Mouse (Mus musculus) testis, postnatal 14 days (tissue): ENCODE measurements around the gene Ydjc.
"Not testable (repeated sequence)": the region's sequence is repeated elsewhere in the genome, so short reads cannot be mapped to it uniquely, and the experiment has no call there.

Experiments
- DNase-seq: peaks from one replicate; pipeline ENCODE4 v3.0.0; 2021; ENCODE audit warnings: low spot score

Ydjc gene

GRCm38 (mm10) chr16:17154346-17154745 is 9.9 kb downstream of the Ydjc start:
- no peak for DNase-seq

- DNase-seq = not testable (repeated sequence)
Observed at GRCm38 (mm10) chr16:17165478-17165877, 21.1 kb downstream of the Ydjc start.

- DNase-seq = no peak
Observed at GRCm38 (mm10) chr16:17167179-17167578, 22.8 kb downstream of the Ydjc start.

DNA sequence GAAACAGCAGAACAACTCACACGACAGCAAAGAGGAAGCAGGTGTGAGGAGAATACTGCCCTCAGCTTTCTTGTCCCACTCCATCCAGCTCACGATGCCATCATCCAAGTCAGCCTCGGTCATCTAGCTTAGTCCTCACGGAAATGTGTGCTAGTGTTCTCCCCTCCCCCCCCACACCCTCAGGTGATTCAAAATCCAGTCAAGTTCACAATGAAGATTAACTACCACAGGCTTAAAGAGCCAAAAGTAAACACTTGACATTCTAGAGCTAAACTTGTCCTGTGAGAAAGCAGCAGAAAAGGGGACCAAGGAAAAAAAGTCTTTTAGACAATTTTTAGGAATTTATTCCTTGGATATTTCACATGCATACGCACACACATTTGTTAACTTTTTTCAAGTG is 23.6 kb downstream of the Ydjc start:
- no peak for DNase-seq

GRCm38 (mm10) chr16:17175765-17176164 is 31.3 kb downstream of the Ydjc start:
- no peak for DNase-seq

GRCm38 (mm10) chr16:17177623-17178170 is 33.3 kb downstream of the Ydjc start:
- no peak for DNase-seq

- no peak for DNase-seq
Observed at GRCm38 (mm10) chr16:17179706-17180105, 35.3 kb downstream of the Ydjc start.

DNA sequence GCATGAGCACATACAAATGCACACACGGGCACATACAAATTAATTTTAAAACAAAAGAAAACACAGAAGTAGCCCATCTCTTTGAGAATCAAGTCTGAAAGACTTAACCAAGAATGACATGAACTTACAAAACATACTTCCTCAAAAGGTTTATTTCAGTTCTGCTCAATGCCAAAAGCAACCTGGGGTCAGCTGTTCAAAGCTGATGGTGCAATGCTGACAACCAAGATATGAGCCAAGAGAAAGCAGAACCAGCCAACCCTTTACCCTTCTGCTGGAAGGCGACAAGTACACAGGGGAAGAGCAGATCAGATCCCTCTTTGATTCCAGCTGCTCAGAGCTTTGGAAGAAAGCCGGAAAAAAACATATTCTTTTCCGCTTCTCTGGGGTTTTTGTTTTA is 37.0 kb downstream of the Ydjc start:
- no peak for DNase-seq

DNA sequence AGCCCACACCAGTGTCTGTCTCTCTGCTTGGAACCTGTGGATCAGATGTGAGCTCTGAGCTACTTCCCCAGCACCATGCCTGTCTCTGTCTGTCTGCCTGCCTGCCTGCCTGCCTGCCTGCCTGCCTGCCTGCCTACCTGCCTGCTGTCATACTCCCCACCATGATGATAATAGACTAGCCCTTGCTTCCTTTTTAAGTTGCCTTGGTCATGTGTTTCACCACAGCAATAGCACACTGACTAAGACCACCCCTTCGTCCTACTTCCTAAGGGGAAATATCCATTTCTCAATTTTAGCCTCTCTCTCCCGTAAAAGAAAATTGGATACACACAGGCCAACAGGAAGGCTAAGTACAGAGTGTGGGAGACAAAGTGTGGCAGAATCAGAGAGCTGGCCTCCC is 37.7 kb downstream of the Ydjc start:
- DNase-seq = no peak

DNA sequence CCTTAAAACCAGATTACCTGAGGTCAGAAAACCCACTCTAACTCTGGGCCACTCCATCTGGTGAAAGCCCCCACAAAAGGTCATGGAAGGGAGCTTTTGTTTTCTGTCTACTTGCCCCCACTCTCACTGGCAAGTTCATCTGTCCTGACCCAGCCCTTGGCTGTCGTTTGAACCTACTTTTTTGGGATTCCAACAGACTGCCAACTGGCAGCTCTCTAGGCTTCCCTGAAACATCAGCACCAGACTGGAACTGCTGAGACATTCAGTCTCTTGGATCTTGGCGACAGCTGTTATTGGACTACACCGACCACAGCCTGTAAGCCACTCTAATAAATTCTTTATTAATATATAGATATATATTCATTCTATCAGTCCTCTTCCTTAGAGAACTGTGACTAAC is 38.6 kb downstream of the Ydjc start:
- no peak for DNase-seq

- DNase-seq = no peak
Observed at GRCm38 (mm10) chr16:17185475-17185874, 41.1 kb downstream of the Ydjc start.

DNA sequence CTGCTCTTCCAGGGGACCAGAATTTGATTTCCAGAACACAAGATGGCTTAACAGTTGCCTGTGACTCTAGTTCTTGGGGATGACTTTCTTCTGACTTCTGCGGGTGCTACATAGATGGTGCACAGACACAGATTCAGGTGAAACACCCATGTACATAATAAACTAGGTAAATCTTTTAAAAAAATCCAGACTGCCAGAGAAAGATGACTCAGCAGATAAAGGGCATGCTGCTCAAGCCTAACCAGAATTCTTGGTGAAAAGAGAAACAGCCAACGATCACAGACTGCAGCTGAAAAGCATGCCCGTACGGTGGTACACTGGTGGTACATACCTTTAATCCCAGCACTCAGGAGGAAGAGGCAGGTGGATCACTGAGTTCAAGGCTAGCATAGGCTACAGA is 49.4 kb downstream of the Ydjc start:
- no peak for DNase-seq

DNA sequence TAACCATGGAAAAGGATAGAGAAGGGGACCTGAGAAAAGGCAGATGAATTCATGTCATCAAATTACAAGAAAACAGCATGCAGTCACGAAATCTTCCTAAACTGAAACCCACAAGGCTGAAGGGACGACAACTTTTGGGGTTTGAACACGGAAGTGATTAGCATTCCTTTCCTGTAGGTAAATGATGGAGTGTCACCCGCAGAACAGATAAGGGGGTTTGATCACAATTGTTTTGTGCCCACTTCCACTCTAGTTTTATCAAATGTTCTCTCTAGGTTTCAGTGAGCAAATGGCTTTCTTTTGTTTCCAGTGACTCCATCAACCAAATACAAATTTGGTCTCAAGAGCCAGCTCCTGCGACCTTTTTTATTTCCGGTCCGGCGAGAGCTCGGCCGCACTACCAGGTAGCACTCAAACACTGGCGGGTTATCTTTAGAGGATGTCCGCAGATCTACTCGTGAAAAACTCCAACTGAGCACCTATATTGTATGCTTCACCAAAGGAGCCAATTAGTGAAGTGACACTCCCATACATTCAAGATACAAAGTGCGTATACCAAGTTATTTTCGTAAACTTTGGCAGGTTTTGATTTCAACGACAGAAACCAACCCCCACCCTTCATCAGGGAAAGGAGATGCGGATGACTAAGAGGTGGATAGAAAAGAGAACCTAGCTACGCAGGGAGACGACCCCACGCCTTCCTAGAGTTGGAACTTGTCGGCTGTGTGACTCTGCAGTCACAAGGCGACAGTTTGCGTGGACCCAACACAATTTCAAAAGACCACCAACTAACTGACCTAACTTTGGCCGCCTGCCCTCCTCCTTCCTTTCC is 55.9 kb downstream of the Ydjc start:
- DNase-seq = no peak

DNA sequence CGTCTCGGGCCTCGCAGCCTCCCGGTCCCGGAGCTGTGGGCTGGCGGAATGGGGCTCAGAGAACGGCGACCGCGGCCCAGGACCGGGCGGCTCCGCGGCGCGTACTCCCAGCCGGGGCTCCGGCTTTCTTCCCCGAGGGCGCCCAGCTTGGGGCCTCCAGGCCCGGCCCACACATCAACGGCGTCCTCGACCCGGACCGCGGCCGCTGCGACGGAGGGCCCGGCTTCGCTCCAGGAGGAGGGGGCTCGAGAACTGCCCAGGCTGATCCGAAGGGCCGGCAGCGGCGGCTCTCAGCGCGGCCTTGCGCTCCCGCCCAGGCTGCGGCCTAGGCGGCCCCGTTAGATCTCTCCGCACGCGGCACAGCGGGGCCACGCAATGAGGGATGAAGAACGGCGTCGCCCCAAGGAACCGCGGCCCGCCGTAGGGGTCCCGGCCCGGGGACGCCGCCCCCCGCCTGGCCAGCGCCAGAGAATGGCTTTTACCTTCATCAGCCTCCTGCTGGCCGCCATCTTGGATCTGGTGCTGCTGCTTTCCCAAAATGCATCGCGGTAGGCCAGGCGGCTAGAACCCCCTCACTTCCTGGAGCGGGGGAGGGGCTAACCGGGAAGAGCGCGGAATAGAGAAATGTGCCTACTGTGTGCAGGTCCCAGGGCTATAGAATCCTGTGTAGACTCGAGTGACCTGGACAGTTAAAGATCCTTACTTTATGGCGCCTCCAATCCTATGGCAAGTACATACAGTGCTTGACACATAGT is 56.7 kb downstream of the Ydjc start:
- DNase-seq = peak; percentile 91

DNA sequence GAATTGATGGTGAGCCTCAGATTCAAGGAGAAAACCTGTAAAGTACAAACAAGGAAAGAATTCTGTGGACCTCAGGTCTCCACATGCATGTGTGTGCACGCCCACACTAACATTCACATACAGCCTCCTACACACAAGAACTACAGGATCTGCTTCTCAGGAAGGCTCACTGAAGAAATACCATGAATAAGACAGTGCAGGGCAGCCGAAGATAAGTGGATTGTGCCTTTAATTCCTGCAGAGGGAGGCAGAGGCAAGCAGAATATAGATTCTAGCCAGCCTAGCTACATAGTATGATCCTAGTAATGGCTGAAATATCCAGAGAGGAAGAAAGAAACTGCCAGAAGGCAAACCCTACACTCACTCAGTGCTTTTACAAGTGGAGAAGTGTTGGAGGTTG is 57.6 kb downstream of the Ydjc start:
- DNase-seq = no peak

DNA sequence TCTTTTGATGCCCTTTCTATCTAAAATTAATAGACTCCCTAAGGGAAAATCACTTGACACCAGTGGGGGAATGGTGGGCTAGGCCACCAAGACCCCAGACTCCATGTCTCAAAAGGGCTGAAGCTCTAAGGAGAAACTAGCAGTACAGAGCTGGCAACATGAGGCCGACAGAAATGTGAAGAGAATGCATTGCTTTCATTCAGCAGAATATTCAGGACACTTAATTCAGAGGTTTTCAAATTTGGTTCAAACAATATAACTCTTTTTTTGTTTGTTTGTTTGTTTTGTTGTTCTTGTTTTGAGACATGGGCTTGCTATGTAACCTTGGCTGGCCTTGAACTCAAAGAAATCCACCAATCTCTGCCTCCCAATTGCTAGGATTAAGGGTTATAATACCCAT is 58.1 kb downstream of the Ydjc start, which contains the start of gene Ube2l3:
Gene Ube2l3 (minus strand): TSS at position 101 of the 400 bp plus-strand sequence.
- no peak for DNase-seq

DNA sequence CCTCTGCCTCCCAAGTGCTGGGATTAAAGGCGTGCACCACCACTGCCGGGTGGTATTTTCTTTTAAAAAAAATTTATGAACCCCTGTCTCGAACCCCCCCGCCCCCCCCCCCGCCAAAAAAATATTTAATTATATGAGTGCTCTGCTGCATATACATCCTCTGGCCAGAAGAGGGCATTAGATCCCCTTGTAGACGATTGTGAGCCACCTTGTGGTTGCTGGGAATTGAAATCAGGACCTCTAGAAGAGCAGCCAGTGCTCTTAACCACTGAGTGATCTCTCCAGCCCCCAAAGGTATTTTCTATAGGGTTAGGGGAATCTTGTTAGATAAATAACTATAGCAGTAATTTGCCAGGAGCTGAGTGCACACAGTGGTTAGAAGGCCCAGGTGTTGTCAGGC is 60.6 kb downstream of the Ydjc start:
- DNase-seq = no peak

GRCm38 (mm10) chr16:17208389-17209361 is 64.3 kb downstream of the Ydjc start, which contains the start of gene Rimbp3:
TSS of gene Rimbp3 (plus strand) at chr16:17208603.
- peak; percentile 83 for DNase-seq

GRCm38 (mm10) chr16:17209404-17209960 is 65.1 kb downstream of the Ydjc start:
- DNase-seq = no peak
